Mouse (Mus musculus): ENCODE measurements around the gene Olfr345. TPM values are rescaled to one million over a fixed set of nuclear protein-coding genes. Genes with fewer than 3 reads are reported as not detected.

The Olfr345 gene
- polyA plus RNA-seq (2014; fragmentation: Illumina TruSeq; extraction: RNeasy Lipid Tissue Mini Kit (QIAGEN cat#74804); ENCODE audit: low read depth, low replicate concordance): not detected

GRCm38 (mm10) chr2:36639741-36640140 is at the start of gene Olfr345:
Olfr345 (plus strand) TSS chr2:36640041.

GRCm38 (mm10) chr2:36685488-36685887 is 45.6 kb downstream of the Olfr345 start, which contains the start of gene Olfr346:
Olfr346 (plus strand) TSS chr2:36685788.

Other genes with a start within 250 kb of the Olfr345 start
- gene Olfr339, start 221.1 kb upstream of the Olfr345 start, polyA plus RNA-seq (2014; fragmentation: Illumina TruSeq; extraction: RNeasy Lipid Tissue Mini Kit (QIAGEN cat#74804); ENCODE audit: low read depth, low replicate concordance): not detected
- gene Olfr340, start 187.5 kb upstream of the Olfr345 start, polyA plus RNA-seq (2014; fragmentation: Illumina TruSeq; extraction: RNeasy Lipid Tissue Mini Kit (QIAGEN cat#74804); ENCODE audit: low read depth, low replicate concordance): not detected
- gene Olfr341, start 157.6 kb upstream of the Olfr345 start, polyA plus RNA-seq (2014; fragmentation: Illumina TruSeq; extraction: RNeasy Lipid Tissue Mini Kit (QIAGEN cat#74804); ENCODE audit: low read depth, low replicate concordance): not detected
- not detected for gene Olfr342, start 115.0 kb upstream of the Olfr345 start, polyA plus RNA-seq (2014; fragmentation: Illumina TruSeq; extraction: RNeasy Lipid Tissue Mini Kit (QIAGEN cat#74804); ENCODE audit: low read depth, low replicate concordance)
- not detected for gene Olfr344, start 73.4 kb upstream of the Olfr345 start, polyA plus RNA-seq (2014; fragmentation: Illumina TruSeq; extraction: RNeasy Lipid Tissue Mini Kit (QIAGEN cat#74804); ENCODE audit: low read depth, low replicate concordance)
- gene Olfr346, start 45.7 kb downstream of the Olfr345 start, polyA plus RNA-seq (2014; fragmentation: Illumina TruSeq; extraction: RNeasy Lipid Tissue Mini Kit (QIAGEN cat#74804); ENCODE audit: low read depth, low replicate concordance): not detected
- gene Olfr347, start 91.9 kb downstream of the Olfr345 start, polyA plus RNA-seq (2014; fragmentation: Illumina TruSeq; extraction: RNeasy Lipid Tissue Mini Kit (QIAGEN cat#74804); ENCODE audit: low read depth, low replicate concordance): not detected
- not detected for gene Olfr348, start 144.2 kb downstream of the Olfr345 start, polyA plus RNA-seq (2014; fragmentation: Illumina TruSeq; extraction: RNeasy Lipid Tissue Mini Kit (QIAGEN cat#74804); ENCODE audit: low read depth, low replicate concordance)
- gene Olfr50, start 150.5 kb downstream of the Olfr345 start, polyA plus RNA-seq (2014; fragmentation: Illumina TruSeq; extraction: RNeasy Lipid Tissue Mini Kit (QIAGEN cat#74804); ENCODE audit: low read depth, low replicate concordance): not detected
- not detected for gene Olfr3, start 177.0 kb downstream of the Olfr345 start, polyA plus RNA-seq (2014; fragmentation: Illumina TruSeq; extraction: RNeasy Lipid Tissue Mini Kit (QIAGEN cat#74804); ENCODE audit: low read depth, low replicate concordance)
- not detected for gene Olfr350, start 206.3 kb downstream of the Olfr345 start, polyA plus RNA-seq (2014; fragmentation: Illumina TruSeq; extraction: RNeasy Lipid Tissue Mini Kit (QIAGEN cat#74804); ENCODE audit: low read depth, low replicate concordance)
- gene Olfr351, start 222.6 kb downstream of the Olfr345 start, polyA plus RNA-seq (2014; fragmentation: Illumina TruSeq; extraction: RNeasy Lipid Tissue Mini Kit (QIAGEN cat#74804); ENCODE audit: low read depth, low replicate concordance): not detected
- gene Olfr352, start 228.4 kb downstream of the Olfr345 start, polyA plus RNA-seq (2014; fragmentation: Illumina TruSeq; extraction: RNeasy Lipid Tissue Mini Kit (QIAGEN cat#74804); ENCODE audit: low read depth, low replicate concordance): not detected

All from adrenal gland, adult 10 weeks (tissue).